Mouse (Mus musculus) heart, adult 8-10 months (tissue): ENCODE measurements around the gene Maea. TPM values are rescaled to one million over a fixed set of nuclear protein-coding genes. Genes with fewer than 3 reads are reported as not detected.

Experiments
- DNase-seq: peaks from one replicate; pipeline ENCODE4 v3.0.0; 2022; ENCODE audit warnings: low spot score
- total RNA-seq, 4 experiments: library from RNA; stranded (reverse); gene quantifications; 2 replicates each; pipeline ENCODE4 v1.2.4; 2022

Maea gene
- total RNA-seq, 4 experiments from 2014 or later: 82.1 to 97.8 (median 88.0) TPM

DNA sequence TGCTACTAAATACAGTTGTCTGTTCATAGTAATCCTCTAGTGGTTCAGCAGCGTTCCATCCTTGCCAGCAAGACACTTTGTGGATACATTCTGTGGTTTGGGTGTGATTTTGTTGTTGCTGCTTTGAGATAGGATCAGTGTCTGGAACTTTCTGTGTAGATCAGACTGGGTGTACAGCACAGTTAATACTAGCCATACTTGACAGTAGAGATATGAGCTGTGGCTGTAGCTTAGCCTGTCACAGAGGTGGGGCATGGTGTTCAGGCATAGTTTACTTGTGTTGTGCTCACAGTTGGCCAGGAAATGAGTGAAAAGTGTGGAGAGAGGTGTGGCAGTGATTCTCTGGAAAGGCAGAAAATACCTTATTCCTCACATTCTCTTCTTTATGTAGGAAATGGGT lies 22.2 kb downstream of the Maea start:
- DNase-seq: no peak

DNA sequence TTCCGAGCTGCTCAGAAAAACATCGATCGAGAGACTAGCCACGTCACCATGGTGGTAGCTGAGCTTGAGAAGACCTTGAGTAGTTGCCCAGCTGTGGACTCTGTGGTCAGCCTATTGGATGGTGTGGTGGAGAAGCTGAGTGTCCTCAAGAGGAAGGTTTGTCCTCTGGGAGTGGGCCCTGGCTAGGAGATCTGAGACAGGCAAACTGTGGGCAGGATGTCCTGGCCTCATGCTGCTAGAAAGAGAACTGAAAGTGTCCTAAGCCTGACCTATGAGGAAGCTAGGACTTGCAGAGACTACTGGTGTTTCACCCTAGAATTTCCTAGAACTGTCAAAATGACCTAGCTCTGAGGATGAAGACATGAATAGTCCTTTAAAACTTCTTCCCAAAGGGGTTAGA lies 23.2 kb downstream of the Maea start:
- DNase-seq: no peak

DNA sequence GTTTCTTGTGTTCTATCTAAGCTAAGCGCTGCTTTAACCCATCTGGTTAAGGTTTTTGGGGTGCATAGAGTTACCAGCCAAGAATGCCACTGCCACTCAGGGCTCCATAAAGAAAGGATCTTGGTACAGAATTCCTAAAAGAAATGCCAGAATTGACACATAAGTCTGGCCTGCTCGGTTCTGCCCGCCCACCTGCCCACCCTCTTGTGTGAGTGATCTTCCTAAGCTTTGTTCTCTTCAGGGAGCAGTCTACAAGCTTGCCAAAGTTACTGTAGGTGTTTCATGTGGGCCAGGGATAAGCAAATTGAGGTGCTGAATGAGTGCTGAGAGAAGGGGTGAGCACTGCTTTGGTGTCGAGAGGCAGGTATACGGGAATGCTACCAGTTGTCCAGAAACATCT lies 28.0 kb downstream of the Maea start:
- no peak for DNase-seq

GRCm38 (mm10) chr5:33368651-33369050 lies 33.3 kb downstream of the Maea start:
- no peak for DNase-seq

DNA sequence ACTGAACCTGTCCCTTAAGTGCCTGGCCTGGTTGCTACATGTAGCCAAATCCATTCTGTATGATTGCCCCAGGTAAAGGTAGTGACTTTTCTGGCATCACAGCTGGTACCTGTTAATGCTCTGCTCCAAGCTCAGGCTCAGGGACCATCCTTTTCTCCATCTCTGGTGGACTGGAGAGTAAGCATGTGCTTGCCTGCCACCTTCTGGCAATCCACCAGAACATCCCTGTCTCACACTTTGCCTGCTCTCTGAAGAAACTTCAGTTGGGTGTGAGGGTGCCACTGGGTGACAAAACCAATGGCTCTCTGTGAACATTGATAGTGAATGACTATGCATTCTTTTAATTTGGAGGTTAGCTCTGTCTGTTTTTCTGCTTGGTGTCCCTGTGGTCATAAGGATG lies 35.8 kb downstream of the Maea start:
- DNase-seq: no peak

GRCm38 (mm10) chr5:33371668-33372067 lies 36.4 kb downstream of the Maea start:
- no peak for DNase-seq

- DNase-seq: no peak
Observed at GRCm38 (mm10) chr5:33372331-33373038, 37.2 kb downstream of the Maea start.

DNA sequence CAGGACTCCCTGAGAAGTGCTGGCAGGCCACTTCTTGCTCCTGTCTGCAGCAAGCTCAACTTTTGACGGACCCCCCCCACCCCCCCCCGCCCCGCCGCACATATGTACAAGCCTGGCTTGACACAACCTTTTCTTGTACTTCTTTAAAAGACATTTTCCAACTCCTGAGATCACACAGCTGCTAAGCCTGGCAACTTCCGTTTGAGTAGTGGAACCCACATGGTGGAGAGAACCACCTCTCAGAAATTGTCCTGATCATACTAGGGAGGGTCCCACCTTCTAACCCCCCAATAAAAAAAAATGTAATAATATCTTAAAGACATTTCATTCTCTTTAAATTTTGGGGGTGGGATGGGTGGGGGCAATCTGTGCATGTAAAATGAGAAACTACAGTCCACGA lies 41.9 kb downstream of the Maea start:
- no peak for DNase-seq

DNA sequence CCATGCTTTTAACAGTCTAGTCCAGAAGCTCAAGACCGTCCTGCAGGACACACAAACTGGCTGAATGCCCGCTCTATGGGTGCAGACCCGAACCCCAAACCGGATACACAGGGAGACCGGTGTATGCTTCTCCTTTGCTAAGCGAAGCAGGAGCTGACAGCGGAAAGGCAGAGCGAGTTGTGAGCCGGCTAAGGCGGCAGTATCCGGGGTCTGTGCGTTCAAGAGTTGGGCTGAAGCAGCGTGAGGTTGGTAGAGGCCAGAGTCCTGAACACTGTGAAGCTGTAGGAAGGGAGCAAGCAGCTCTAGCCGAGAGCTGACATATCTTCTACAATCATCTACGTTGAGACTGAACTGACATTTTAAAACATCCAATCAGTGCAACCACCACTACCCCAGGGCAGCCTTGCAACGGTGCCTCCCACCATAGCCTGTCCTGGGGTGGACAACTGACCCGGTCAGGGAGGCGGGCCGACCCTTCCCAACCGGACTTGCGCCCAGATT lies 42.5 kb downstream of the Maea start:
- no peak for DNase-seq

- DNase-seq: peak; percentile 98
Observed at GRCm38 (mm10) chr5:33378302-33378854, 43.1 kb downstream of the Maea start, which contains the start of gene Uvssa. Gene Uvssa, plus strand, starts transcription at chr5:33378549.

GRCm38 (mm10) chr5:33387550-33387949 lies 52.2 kb downstream of the Maea start:
- no peak for DNase-seq

- peak; percentile 74 for DNase-seq
Observed at GRCm38 (mm10) chr5:33393803-33394202, 58.5 kb downstream of the Maea start.

DNA sequence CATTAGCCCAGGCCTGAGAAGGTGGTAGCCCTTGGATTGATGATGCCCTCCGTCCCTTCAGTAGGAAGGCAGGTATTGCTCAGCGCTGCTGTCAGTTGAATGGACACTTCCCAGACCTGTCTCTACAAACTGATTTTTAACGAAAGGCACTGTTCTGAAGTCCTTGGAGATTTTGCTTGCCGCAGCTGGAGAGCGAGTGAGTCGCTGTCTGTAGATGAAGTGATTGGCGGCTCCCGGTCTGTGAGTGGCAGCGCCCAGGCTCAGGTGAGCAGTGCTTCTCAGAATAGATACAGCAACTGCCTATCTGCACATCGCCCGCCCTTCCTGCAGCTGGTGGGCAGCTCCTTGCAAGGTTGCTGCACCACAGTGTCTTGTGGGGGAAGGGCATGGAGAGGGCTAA lies 60.4 kb downstream of the Maea start:
- no peak for DNase-seq

- no peak for DNase-seq
Observed at GRCm38 (mm10) chr5:33396828-33397227, 61.5 kb downstream of the Maea start.

DNA sequence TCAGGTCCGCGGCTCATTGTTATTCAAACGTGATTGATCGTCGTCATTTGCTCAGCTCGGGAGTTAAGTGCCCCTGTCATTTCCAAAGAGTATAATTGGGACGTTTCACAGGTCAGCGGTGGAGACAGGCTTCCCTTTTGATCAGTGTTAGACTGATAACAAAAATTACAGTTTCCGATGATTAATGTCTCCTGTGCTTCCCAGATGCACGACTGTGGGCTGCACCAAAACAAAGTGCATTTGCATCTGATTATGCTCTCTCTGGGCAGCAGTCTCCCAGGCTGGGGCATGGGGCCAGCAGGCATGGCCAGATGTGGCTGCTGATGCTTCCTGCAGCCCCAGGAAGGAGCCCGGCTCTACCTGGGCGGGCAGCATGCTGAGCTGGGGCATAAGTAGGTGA lies 65.5 kb downstream of the Maea start:
- no peak for DNase-seq

- DNase-seq: no peak
Observed at GRCm38 (mm10) chr5:33420313-33420712, 85.0 kb downstream of the Maea start.

Other genes starting within 250 kb of the Maea start
- under 1 TPM; 0.19 to 0.57 (median 0.41) TPM for gene Slc5a1, start 231.3 kb upstream of the Maea start, total RNA-seq
- 1 to 10 TPM; 1.0 to 3.4 (median 1.4) TPM for gene Spon2, start 117.1 kb upstream of the Maea start, total RNA-seq
- 100 to 1,000 TPM; 213 to 238 (median 226) TPM for gene Ctbp1, start 60.5 kb upstream of the Maea start, total RNA-seq
- gene Uvssa, start 43.0 kb downstream of the Maea start, total RNA-seq: 1 to 10 TPM; 2.6 to 4.6 (median 3.8) TPM
- not detected for gene Nkx1-1, start 98.5 kb downstream of the Maea start, total RNA-seq